Mouse (Mus musculus): Measurements from ENCODE around the gene Olah. TPM values are rescaled to one million over a fixed set of nuclear protein-coding genes. Genes with fewer than 3 reads are reported as not detected.

The Olah gene
- polyA plus RNA-seq, 1 experiment from 2014 or later, result not detected

- Histone ChIP-seq H3K27ac (replicated peaks; ENCODE audit: low read depth, low read length) (no peak overlapping the region), H3K9me3 (ENCODE audit: control insufficient read depth, low read length) (no peaks in the 10 kb centered on the region), H3K4me1 (ENCODE audit: control insufficient read depth, insufficient read depth, low read length) (no peaks in the 10 kb centered on the region), H3K4me2 (ENCODE audit: low read depth, low read length) (no peak overlapping the region), H3K36me3 (ENCODE audit: control insufficient read depth, insufficient read depth, low read length) (no peaks in the 10 kb centered on the region), H3K4me3 (ENCODE audit: low read depth, low read length) (no peak overlapping the region), H3K9ac (ENCODE audit: low read depth, low read length) (no peak overlapping the region), H3K27me3 (replicated peaks; ENCODE audit: control insufficient read depth, insufficient read depth, low read length) (no peaks in the 10 kb centered on the region)
- DNase-seq (ENCODE audit: low spot score) (no peak), ATAC-seq (ENCODE audit: low read depth) (no peak)
- 78% methylated on average over 6 of the region's 6 CpGs for WGBS
Observed at GRCm38 (mm10) chr2:3387105-3387860, 9.7 kb downstream of the Olah start.

- ATAC-seq (ENCODE audit: low read depth) (no peak), DNase-seq (ENCODE audit: low spot score) (no peak)
- Histone ChIP-seq H3K9ac (ENCODE audit: low read depth, low read length) (no peak overlapping the region), H3K4me1 (ENCODE audit: control insufficient read depth, insufficient read depth, low read length) (no peaks in the 10 kb centered on the region), H3K36me3 (ENCODE audit: control insufficient read depth, insufficient read depth, low read length) (no peaks in the 10 kb centered on the region), H3K4me3 (ENCODE audit: low read depth, low read length) (no peak overlapping the region), H3K27ac (replicated peaks; ENCODE audit: low read depth, low read length) (no peak overlapping the region), H3K9me3 (ENCODE audit: control insufficient read depth, low read length) (no peaks in the 10 kb centered on the region), H3K27me3 (replicated peaks; ENCODE audit: control insufficient read depth, insufficient read depth, low read length) (no peaks in the 10 kb centered on the region; the same call in 1 of the 2 replicates), H3K4me2 (ENCODE audit: low read depth, low read length) (no peak overlapping the region)
- WGBS, result 49% methylated on average over 4 of the region's 4 CpGs
Observed at GRCm38 (mm10) chr2:3365127-3365526, 31.9 kb downstream of the Olah start.

GRCm38 (mm10) chr2:3361067-3361466 is 35.9 kb downstream of the Olah start:
- Histone ChIP-seq H3K36me3 (ENCODE audit: control insufficient read depth, insufficient read depth, low read length) (no peaks in the 10 kb centered on the region), H3K27me3 (replicated peaks; ENCODE audit: control insufficient read depth, insufficient read depth, low read length) (no peaks in the 10 kb centered on the region; the same call in 1 of the 2 replicates), H3K4me3 (ENCODE audit: low read depth, low read length) (no peak overlapping the region), H3K27ac (replicated peaks; ENCODE audit: low read depth, low read length) (no peak overlapping the region), H3K9ac (ENCODE audit: low read depth, low read length) (no peak overlapping the region), H3K4me1 (ENCODE audit: control insufficient read depth, insufficient read depth, low read length) (no peaks in the 10 kb centered on the region), H3K4me2 (ENCODE audit: low read depth, low read length) (no peak overlapping the region), H3K9me3 (ENCODE audit: control insufficient read depth, low read length) (no peaks in the 10 kb centered on the region)
- DNase-seq (ENCODE audit: low spot score) (no peak), ATAC-seq (ENCODE audit: low read depth) (no peak)
- WGBS, result 79% methylated on average over 3 of the region's 3 CpGs

GRCm38 (mm10) chr2:3357887-3358286 is 39.1 kb downstream of the Olah start:
- 70% methylated on average over 3 of the region's 3 CpGs for WGBS
- DNase-seq (ENCODE audit: low spot score), result no peak

GRCm38 (mm10) chr2:3356311-3356710 is 40.7 kb downstream of the Olah start:
- no peaks in the 10 kb centered on the region for H3K9me3 ChIP-seq (ENCODE audit: control insufficient read depth, low read length)
- DNase-seq (ENCODE audit: low spot score), result no peak
- no peak for ATAC-seq (ENCODE audit: low read depth)

More at GRCm38 (mm10) chr2:3357887-3358286, 39.1 kb downstream of the Olah start:
- Histone ChIP-seq H3K9ac (ENCODE audit: low read depth, low read length) (no peak overlapping the region), H3K9me3 (ENCODE audit: control insufficient read depth, low read length) (no peaks in the 10 kb centered on the region), H3K27me3 (replicated peaks; ENCODE audit: control insufficient read depth, insufficient read depth, low read length) (no peaks in the 10 kb centered on the region), H3K4me1 (ENCODE audit: control insufficient read depth, insufficient read depth, low read length) (no peaks in the 10 kb centered on the region), H3K4me2 (ENCODE audit: low read depth, low read length) (no peak overlapping the region), H3K27ac (replicated peaks; ENCODE audit: low read depth, low read length) (no peak overlapping the region), H3K36me3 (ENCODE audit: control insufficient read depth, insufficient read depth, low read length) (no peaks in the 10 kb centered on the region), H3K4me3 (ENCODE audit: low read depth, low read length) (no peak overlapping the region)
- ATAC-seq (ENCODE audit: low read depth), result no peak

GRCm38 (mm10) chr2:3355793-3356192 is 41.2 kb downstream of the Olah start:
- no peaks in the 10 kb centered on the region for H3K4me1 ChIP-seq (ENCODE audit: control insufficient read depth, insufficient read depth, low read length)
- no peak overlapping the region for H3K9ac ChIP-seq (ENCODE audit: low read depth, low read length)
- H3K4me2 ChIP-seq (ENCODE audit: low read depth, low read length), result no peak overlapping the region
- no peak overlapping the region for H3K4me3 ChIP-seq (ENCODE audit: low read depth, low read length)
- H3K27ac ChIP-seq (replicated peaks; ENCODE audit: low read depth, low read length), result no peak overlapping the region
- H3K9me3 ChIP-seq (ENCODE audit: control insufficient read depth, low read length), result no peaks in the 10 kb centered on the region
- H3K36me3 ChIP-seq (ENCODE audit: control insufficient read depth, insufficient read depth, low read length), result no peaks in the 10 kb centered on the region
- H3K27me3 ChIP-seq (replicated peaks; ENCODE audit: control insufficient read depth, insufficient read depth, low read length), result no peaks in the 10 kb centered on the region
- ATAC-seq (ENCODE audit: low read depth) (no peak), DNase-seq (ENCODE audit: low spot score) (no peak)
- WGBS, result 91% methylated on average over 8 of the region's 8 CpGs

More at GRCm38 (mm10) chr2:3356311-3356710, 40.7 kb downstream of the Olah start:
- Histone ChIP-seq H3K4me3 (ENCODE audit: low read depth, low read length) (no peak overlapping the region), H3K9ac (ENCODE audit: low read depth, low read length) (no peak overlapping the region), H3K36me3 (ENCODE audit: control insufficient read depth, insufficient read depth, low read length) (no peaks in the 10 kb centered on the region), H3K4me1 (ENCODE audit: control insufficient read depth, insufficient read depth, low read length) (no peaks in the 10 kb centered on the region), H3K27me3 (replicated peaks; ENCODE audit: control insufficient read depth, insufficient read depth, low read length) (no peaks in the 10 kb centered on the region), H3K27ac (replicated peaks; ENCODE audit: low read depth, low read length) (no peak overlapping the region), H3K4me2 (ENCODE audit: low read depth, low read length) (no peak overlapping the region)
- WGBS, result 67% methylated on average over 3 of the region's 3 CpGs

- DNase-seq (ENCODE audit: low spot score) (no peak), ATAC-seq (ENCODE audit: low read depth) (no peak)
- Histone ChIP-seq H3K9ac (ENCODE audit: low read depth, low read length) (no peak overlapping the region), H3K27ac (replicated peaks; ENCODE audit: low read depth, low read length) (no peak overlapping the region), H3K4me1 (ENCODE audit: control insufficient read depth, insufficient read depth, low read length) (no peaks in the 10 kb centered on the region), H3K27me3 (replicated peaks; ENCODE audit: control insufficient read depth, insufficient read depth, low read length) (no peaks in the 10 kb centered on the region), H3K36me3 (ENCODE audit: control insufficient read depth, insufficient read depth, low read length) (no peaks in the 10 kb centered on the region), H3K4me2 (ENCODE audit: low read depth, low read length) (no peak overlapping the region), H3K9me3 (ENCODE audit: control insufficient read depth, low read length) (no peaks in the 10 kb centered on the region), H3K4me3 (ENCODE audit: low read depth, low read length) (no peak overlapping the region)
Observed at GRCm38 (mm10) chr2:3353160-3353559, 43.9 kb downstream of the Olah start.

GRCm38 (mm10) chr2:3348919-3349318 is 48.1 kb downstream of the Olah start:
- Histone ChIP-seq H3K4me1 (ENCODE audit: control insufficient read depth, insufficient read depth, low read length) (no peaks in the 10 kb centered on the region), H3K36me3 (ENCODE audit: control insufficient read depth, insufficient read depth, low read length) (no peaks in the 10 kb centered on the region), H3K9me3 (ENCODE audit: control insufficient read depth, low read length) (no peaks in the 10 kb centered on the region), H3K4me2 (ENCODE audit: low read depth, low read length) (no peak overlapping the region), H3K27ac (replicated peaks; ENCODE audit: low read depth, low read length) (no peak overlapping the region), H3K4me3 (ENCODE audit: low read depth, low read length) (no peak overlapping the region), H3K9ac (ENCODE audit: low read depth, low read length) (no peak overlapping the region), H3K27me3 (replicated peaks; ENCODE audit: control insufficient read depth, insufficient read depth, low read length) (no peaks in the 10 kb centered on the region)
- WGBS, result 16% methylated on average over 3 of the region's 3 CpGs
- DNase-seq (ENCODE audit: low spot score) (peak; percentile 49), ATAC-seq (ENCODE audit: low read depth) (no peak)

GRCm38 (mm10) chr2:3348422-3348821 is 48.6 kb downstream of the Olah start:
- Histone ChIP-seq H3K4me3 (ENCODE audit: low read depth, low read length) (no peak overlapping the region), H3K27ac (replicated peaks; ENCODE audit: low read depth, low read length) (no peak overlapping the region), H3K4me2 (ENCODE audit: low read depth, low read length) (no peak overlapping the region), H3K36me3 (ENCODE audit: control insufficient read depth, insufficient read depth, low read length) (no peaks in the 10 kb centered on the region), H3K4me1 (ENCODE audit: control insufficient read depth, insufficient read depth, low read length) (no peaks in the 10 kb centered on the region), H3K27me3 (replicated peaks; ENCODE audit: control insufficient read depth, insufficient read depth, low read length) (no peaks in the 10 kb centered on the region), H3K9me3 (ENCODE audit: control insufficient read depth, low read length) (no peaks in the 10 kb centered on the region), H3K9ac (ENCODE audit: low read depth, low read length) (no peak overlapping the region)
- 84% methylated on average over 4 of the region's 4 CpGs for WGBS
- no peak for DNase-seq (ENCODE audit: low spot score)
- no peak for ATAC-seq (ENCODE audit: low read depth)

Measured in embryonic facial prominence, embryonic 14.5 days (tissue).